Mouse (Mus musculus) heart, adult 8-10 months (tissue): ENCODE data around the gene Sspo. TPM values are rescaled to one million over a fixed set of nuclear protein-coding genes. Genes with fewer than 3 reads are reported as not detected.

Experiments used
- DNase-seq: peaks from one replicate; pipeline ENCODE4 v3.0.0; 2022; ENCODE audit warnings: low spot score
- total RNA-seq, 4 experiments: library from RNA; stranded (reverse); gene quantifications; 2 replicates each; pipeline ENCODE4 v1.2.4; 2022

The Sspo gene
- total RNA-seq, 4 experiments from 2014 or later = 0.14 to 0.35 (median 0.31) TPM

DNA sequence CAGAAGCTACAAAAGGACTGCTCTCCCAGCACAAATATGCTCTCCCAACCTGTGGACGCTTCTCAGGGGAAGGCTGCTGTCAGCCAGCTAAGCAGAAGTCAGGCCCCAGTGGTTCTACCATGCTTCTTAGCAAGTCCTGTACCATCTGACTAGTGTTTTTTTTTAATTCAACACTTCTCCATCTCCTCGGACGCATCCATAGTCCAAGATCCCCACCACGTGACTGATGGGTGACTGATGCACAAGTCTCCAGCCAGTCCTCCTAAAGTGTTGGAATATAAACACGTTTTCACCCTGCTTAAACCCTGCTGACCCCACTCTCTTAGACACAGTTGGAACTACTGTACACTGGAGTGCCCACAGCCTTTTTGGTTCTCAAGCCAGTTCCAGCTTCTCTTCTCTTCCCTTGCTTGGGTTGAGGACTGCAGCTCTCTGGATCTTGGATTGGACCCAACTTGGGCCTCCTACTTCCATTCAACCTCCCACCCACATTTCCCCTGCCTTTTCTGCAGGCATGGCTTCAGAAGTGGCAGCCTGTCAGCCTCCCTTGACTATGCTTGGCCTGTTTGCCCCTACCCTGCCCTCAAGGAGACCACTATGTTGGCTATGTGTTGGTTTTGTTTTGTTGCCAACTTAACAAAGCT is 12.2 kb upstream of the Sspo start:
- no peak for DNase-seq

DNA sequence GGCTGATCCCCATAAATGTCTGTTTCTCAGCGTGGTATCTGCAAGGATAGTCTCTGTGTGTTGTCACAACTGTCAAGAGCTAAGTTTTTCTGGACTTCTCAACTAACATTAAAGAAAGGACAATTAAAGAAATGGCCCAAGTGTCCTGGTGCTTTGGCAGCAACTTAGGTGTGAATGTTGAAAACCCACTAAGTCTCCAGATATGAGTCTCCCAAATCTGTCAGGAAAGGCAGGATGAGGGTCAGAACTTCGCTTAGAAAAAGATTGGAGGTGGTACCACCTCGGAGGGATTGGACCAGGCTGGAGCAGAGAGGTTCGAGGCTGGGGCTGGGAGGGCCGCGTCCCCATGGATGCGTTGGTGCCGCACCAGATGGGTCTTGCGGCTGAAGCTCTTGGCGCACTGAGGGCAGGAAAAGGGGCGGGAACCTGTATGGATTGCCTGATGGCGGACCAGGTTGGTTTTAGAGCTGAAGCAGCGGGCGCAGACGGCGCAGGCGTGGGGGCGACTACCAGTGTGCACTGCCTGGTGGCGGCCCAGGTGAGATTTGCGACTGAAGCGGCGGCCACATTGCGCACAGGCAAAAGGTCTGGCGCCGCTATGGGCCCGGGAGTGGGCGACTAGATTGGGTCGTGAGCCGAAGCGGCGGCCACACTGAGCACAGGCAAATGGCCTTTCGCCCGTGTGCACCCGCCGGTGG is 10.2 kb upstream of the Sspo start:
- no peak for DNase-seq

DNA sequence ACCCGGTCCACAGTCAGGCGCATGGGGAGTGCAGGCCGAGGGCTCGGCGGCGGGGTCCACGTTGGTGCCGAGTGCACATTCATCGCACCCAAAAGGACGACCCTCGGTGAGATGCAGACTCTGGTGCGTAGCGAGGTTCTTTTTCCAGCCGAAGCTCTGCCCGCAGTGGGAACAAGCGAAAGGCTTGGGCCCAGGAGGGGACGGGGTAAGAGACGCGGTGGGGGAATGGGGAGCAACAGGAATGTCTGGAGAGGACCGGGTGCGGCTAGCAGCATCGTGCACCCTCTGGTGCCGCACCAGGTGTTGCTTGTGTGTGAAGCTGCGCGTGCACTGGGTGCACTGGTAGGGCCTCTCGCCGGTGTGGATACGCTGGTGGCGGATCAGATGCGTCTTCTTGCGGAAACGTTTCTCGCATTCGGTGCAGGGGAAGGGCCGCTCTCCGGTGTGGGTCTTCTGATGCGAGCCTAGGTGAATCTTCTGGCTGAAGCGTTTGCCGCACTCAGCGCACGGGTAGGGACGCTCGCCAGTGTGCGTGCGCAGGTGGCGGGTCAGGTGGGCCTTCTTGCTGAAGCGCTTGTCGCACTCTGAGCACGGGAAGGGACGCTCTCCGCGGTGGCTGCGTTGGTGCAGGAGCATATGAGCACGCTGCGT is 9.4 kb upstream of the Sspo start:
- no peak for DNase-seq

DNA sequence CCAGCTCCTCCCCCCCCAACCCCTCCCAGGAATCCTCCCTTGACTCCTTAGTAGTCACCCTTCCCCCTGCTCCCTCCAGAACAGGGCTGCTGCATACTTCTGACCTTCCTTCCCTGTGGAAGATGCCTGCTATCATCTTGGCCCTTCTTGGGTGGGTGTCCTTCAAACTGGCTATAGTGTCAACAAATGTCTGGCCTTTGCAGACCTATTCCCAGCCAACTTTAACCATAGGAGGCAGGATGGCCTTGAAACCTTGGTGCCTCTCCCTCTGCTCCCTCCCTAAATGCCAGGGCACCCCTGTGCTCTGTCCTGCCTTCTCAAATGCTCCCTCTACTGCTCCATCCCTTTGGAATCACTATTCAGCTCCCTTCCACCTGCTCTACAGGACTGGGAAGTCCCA is 8.4 kb upstream of the Sspo start:
- no peak for DNase-seq

DNA sequence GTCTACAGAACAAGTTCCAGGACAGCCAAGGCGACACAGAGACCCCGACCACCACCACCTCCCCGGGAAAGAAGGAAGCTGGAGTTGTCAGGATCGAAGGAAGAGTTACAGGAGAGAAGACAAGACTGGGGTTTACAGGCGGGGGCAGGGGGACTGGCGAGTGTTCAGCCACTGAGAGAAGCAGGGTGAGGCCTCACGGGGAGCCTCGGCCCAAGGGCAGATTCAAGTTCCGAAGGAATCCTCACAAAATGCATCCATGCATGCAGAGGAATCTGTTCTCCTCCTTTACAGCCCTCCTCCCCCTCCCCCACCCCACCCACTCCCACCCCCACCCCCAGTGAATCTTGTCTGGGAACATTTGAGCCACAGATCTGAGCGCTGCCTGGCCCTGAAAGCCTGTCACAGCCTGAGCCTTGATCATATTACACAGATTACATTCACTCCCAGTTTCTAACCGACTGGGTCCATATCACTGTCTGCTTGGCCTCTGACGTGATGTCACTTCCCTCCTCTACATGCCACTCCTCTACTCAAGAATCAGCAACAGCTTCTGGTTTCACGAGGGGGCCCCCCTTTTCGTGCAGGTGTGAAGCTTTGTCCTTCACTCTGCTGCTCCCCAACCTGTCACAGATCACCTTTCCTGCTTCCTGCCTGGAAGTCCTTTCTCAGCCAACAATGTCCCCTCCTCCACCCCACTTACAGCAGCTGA is 7.6 kb upstream of the Sspo start:
- DNase-seq = no peak

DNA sequence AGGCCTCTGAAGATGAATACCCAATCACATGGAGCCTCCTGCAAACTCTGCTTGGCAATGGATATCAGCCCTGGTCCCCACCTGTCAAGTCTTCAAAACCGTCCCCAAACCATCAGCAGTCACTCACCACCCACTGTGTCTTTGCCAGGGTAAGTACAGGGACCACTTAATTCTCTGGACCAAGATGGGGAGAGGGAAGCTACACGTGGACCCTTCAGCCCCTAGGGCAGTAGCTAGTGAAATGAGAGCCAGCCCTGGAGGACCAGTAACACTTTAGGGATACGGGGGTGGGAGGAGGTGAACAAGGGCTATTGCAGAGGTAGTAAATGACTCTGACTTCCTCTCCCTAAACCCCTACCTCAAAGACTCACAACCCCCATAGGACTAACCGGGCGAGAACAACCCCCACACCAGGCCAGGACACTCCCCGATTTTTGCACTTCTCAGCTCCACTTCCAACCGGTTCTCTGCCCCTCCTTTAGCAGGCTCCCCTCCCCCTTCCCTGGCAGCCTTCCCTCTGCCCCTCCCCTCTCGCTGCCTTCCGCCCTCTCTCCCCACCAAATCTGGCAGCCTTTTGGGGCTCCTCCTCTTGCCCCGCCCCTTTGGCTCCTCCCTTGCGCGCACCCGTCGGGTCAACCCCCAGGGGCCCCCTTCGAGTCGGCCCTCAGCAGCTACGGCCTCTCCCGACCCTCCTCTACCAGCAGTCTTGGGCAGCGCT is 4.3 kb upstream of the Sspo start:
- DNase-seq = peak; percentile 93

DNA sequence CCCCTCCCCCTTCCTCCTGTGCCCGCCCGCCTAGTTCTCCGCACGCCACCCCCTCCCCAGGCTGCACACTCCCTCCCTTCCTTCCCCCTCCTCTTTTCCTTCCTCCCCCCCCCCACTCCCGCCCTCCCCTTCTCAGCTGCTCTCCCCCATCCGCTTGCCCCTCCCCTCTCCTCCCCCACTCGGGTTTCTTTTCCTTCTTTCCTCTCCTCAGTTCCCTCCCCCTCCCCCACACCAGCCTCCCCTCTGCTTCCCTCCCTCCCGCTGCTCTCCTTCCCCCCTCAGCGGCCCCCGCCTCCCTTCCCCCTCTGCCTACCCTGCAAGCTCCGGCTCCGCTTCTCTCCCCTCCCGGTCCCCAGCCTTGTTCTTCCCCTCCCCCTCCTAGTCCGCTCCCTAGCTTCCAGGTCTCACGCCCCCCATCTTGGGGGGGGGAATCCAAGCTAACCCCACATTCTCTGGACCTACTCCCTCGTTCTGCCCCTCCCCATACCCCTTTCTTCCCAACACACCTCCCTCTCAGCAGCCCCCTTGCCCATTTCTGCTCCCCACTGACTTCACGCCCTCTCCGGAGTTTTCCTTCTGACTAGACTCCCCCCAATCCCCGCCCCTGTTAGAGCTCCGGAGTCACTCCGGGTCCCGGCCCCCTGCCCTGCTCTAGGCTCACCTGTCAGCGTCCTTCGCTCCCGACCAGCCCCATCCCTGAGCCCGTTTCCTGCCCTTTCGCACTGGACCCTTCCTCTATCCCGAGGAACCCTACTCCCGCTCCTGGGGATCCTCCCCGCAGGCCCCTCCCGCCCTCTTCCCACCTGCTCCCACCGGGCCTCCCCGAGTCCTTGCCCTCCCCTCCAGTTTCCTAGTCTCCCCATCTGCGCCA is 3.5 kb upstream of the Sspo start:
- peak; percentile 41 for DNase-seq

DNA sequence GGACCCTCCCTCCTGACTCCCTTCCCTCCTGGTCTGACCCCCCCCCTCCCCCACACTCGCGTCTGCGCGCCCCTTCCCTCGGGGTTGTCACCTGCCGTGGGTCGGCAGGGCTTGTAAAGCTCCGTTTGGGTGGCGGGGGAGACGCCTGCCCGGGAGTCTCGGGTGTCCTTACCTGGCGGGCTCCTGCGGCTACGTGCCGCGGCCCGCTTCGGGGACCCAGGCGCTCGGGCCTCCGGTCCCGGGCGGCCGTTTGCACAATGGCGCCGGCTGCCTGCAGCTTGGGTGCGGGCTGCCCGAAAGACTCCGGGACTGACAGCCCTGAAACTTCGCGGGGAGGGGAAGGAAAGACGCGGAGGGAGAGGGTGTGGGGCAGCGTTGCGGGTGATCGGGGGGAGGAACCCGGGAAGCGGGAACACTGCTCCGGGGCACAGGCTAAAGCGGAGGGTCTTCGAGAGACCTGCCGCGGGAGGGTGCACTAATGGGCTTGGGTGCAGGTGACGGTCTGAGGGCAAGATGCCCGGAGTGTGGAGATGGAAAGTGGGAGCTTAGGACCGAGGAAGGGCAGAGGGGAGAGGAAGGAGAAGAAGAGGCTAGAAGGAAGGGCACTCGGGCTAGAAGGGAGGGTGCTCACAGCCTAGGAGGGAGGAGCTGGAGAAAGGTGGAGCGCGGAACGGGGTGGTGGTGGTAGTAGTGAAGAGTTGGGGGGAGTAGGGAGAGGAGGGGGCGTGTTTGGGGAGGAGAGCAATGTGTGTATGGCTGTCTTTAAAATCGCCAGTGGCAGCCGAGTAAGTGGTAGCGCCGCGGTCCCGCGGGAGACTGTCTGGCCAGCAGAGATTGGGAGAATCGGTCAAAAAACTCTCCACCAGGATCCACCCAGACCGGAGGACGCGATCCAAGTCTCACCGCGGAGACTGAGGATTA is 2.6 kb upstream of the Sspo start, which contains the start of gene Zfp467:
TSS of gene Zfp467 (minus strand) at position 645 of the 921 bp plus-strand sequence.
- DNase-seq = peak; percentile 49

DNA sequence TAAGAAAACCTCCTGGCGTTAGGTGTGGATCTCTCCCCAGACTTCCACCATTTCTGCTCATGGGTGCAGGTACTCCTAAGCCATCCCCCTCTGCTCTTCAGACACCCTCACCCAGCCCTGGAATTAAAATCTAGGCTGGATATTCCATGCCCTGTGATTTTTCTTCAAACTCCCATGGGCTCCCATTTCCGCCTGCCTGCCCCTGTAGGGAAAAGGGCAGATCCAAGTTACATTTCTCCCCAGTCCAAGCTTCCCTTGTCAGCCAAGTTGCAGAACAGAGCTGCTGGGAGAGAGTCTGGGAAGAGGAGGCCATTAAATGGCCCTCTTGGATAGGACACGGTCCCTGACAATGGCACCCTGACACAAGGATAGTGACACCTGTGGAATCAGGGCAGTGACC is 1.8 kb upstream of the Sspo start:
- no peak for DNase-seq

DNA sequence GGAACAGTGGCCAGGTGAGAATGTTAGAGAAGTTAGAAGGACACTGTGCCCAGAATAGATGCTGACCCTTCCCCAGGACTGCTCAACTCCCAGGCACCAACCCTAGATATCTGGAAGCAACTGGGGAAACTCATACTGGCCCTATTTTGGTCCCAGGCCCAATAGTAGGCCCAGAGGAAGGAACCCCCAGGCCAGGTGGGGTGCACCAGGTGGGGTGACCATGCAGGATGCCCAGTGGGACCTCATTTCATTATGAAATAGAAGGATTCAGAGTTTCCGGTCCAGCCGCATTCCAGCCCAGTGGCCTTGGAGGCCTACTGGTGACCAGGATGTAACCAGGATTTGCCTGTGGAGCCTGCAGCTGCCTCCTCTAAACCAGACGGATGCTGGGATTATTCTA is 1.1 kb upstream of the Sspo start:
- DNase-seq = no peak

DNA sequence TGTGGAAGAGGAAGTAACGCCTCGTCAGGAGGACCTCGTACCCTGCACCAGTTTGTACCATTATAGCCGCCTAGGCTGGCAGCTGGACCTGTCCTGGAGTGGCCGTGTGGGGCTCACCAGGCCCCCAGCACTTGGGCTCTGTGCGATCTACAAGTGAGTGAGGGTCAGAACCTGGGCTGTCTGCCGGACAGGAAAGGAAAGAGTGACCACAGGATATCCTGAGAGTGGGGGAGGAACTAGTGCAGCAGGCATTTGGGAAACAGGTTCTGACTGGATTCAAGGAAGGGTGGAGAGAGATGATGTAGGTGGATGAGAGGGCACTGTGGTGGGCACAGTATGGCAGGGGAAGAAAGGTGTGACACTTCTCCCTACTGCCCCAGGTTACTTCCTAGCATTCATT is 498 bp downstream of the Sspo start:
- no peak for DNase-seq

DNA sequence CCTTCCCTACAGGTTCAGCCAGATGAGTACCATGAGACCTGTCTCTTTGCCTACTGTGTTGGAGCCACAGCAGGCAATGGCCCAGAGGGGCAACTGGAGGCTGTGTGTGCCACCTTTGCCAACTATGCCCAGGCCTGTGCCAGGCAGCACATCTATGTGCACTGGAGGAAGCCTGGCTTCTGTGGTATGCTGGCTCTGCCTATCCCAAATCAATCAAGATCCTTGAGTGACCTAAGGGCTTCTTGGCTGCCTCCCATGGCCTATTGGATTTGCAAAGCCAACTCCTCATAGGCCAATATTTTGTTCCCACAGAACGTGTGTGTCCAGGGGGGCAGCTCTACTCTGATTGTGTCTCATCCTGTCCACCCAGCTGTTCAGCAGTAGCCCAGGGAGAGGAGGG is 4.1 kb downstream of the Sspo start:
- no peak for DNase-seq

DNA sequence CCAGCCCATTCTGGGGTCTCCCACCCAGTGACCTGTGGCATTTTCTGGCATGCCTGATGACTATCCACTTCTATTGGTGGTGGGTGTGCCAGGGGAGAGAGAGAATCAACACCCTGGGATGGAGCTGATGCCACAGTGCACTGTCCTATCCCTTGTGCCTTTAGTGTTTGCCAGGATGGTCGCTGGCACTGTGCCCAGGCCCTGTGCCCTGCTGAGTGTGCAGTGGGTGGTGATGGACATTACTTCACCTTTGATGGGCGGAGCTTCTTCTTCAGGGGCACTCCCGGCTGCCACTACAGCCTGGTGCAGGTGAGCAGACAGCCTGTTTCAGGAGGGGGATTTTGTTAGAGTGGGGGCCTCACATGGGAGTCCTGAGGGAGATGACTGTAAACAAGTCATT is 4.7 kb downstream of the Sspo start:
- DNase-seq = no peak

DNA sequence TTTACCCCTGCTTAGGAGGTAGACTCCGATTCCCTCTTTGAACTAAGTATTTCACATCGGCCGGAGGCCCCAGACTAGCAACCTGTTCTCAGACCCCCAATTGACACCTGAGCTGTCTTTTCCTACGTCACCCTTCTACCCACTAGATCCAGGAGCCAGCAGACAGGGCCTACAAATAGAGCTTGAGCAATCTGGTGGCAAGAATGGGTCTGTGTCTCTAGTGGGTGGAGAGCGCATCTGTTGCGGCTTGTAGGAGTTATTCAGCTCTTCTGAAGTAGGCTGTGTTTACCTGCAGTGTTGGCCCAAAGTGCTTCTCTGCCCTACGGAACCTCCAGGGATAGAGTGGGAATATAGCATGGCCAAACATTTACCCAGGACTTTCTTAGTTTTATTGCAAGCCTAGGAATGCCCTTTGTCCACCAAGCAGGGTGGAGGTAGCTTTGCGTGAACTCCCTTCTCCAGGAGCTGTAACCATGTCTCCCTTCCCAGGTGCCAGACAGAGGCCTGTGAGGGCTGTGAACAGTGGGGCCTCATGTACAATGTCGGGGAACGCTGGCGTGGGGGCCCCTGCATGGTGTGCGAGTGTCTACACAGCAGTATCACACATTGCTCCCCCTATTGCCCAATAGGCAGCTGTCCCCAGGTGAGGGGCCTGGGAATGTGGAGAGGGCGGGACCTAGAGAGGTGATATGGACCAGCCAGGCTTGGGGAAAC is 17.1 kb downstream of the Sspo start:
- DNase-seq = no peak

DNA sequence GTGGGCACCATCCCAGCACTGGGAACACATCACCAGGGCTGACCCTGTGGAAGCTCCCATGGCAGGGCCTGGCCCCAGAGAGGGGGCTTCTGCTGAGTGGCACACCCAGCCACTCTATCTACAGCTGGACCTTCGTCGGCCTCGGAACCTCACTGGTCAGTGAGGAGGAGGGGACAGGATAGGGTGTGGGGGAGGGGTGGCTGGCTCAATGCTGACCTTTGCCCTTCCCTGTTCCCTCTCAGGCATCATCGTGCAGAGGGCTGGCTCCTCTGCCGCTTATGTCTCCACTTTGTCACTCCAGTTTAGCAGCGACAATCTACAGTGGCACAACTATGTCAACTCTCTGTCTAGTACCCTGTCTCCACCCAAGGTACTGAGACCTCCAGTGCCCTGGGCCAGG is 18.7 kb downstream of the Sspo start:
- no peak for DNase-seq

DNA sequence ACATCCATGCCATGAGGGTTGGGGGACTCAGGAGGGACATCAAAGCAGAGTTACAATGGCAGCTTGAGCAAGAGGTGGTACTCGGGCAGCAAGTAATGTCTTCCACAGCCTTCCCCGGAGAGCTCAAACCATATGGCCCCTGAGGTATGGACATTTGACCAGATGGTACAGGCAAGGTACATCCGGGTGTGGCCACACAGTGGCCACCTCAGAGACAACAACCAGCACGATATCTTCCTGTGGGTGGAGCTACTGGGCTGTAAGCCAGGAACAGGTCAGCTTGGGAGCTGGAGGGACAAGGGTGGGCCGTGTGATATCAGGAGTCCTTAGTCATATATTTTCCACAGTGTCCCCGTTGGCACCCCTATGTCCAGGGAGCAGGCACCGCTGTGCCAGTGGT is 19.5 kb downstream of the Sspo start:
- no peak for DNase-seq

DNA sequence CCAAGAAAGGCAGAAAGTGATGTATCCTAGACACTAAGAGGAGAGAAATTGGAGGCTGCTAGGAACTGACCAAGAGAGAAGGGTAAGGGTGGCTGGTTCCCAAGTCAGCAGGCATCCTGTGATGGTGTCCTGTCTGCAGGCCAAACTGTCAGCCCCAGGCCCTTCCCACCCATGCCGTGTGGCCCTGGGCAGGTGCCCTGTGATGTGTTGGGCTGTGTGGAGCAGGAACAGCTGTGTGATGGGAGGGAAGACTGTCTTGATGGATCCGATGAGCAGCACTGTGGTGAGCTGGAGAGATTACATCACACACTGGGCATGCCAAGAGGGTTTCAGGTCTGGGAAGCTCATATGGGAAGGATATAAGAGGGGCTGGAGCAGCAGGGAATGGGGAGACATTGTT is 22.7 kb downstream of the Sspo start:
- DNase-seq = no peak

DNA sequence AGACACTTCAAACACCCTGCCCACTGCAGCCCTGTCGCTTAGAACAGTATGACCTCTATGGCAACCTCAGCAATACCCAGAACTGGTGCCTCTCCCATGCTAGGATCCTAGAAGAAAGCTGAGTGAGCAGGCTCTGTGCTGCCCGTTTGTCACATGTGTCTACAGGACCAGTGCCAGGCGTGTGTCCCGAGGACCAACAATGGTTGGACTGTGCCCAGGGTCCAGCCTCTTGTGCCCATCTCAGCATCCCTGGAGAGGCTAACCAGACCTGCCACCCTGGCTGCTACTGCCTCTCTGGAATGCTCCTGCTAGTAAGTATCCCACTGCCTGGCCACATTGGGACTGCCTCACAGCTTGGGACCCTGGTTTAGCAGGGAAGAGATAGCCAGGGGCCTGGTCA is 30.4 kb downstream of the Sspo start:
- no peak for DNase-seq

DNA sequence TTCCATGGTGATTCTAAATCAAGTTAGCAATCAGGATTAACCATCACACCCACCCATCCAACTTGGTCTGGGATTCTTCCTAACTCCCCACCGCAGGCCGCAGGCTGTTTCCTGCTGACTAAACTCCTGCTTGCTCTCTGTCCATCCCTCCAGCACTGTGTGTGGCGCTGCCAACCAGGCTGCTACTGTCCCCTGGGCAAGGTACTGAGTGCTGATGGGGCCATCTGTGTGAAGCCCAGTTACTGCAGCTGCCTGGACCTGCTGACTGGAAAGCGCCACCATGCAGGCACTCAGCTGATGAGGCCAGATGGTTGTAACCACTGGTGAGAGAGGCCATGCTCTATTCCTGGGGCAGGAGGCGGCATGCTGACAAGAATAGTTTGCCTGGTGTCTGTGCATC is 34.5 kb downstream of the Sspo start:
- no peak for DNase-seq
